Mouse (Mus musculus) brain, embryonic 14.5 days (tissue): ENCODE results near the gene Cenps.

ENCODE experiments used
- CTCF ChIP-seq: fragments of 200-500 bp; IDR thresholded peaks from 2 replicates; pipeline ENCODE4 v1.5.1; 2012; ENCODE audit warnings: inconsistent platforms, mild to moderate bottlenecking, moderate library complexity, borderline replicate concordance; ENCODE audit not compliant: insufficient read depth, insufficient read length; ENCODE audit errors: extremely low read depth
- POLR2A ChIP-seq: fragments of 200-500 bp; IDR thresholded peaks from 2 replicates; pipeline ENCODE4 v1.6.1; 2012; ENCODE audit warnings: mild to moderate bottlenecking, inconsistent platforms, borderline replicate concordance; ENCODE audit not compliant: poor library complexity, insufficient read depth, insufficient read length, severe bottlenecking; ENCODE audit errors: extremely low read depth

GRCm38 (mm10) chr4:149126663-149127062 lies 10.8 kb downstream of the Cenps start, which contains the start of gene Cort:
- TF ChIP-seq CTCF, result no peak
- no peak for TF ChIP-seq POLR2A
